Mouse (Mus musculus): ENCODE measurements at regions not wholly inside any gene's neighbourhood (a gene's known extent, or its start where the extent isn't known, plus 50 kb on each side); places are given as distances from the start of the nearest gene placed in this dataset.

DNA sequence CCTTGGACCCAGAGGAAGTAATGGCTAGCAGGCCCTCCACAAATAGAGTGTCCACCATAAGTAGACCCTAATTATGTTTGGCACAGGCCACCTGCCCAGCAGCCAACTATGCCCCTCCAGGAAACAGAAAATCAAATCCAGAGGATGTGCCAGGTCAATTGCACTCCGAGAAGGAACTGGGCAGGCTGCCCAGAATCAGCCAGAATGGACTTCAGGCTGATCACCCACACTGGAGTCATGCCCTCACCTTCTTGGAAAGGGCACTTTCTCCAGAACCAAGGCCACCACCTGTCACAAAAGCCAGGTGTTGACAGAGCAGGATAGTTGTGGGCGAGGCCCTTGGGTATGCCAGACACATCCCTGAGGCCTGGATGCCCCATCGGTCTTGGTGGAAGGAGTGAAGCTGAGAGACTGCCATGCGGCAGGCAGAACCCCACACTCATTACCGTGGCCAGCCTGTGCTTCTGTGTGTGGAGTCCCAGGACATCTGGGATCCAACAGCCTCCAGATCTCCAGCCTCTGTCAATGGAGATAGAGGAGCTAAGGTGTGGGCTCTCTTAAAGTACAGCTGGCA, 87.0 kb upstream of the Mgme1 start:
- H3K4me1 ChIP-seq (ENCODE audit: control insufficient read depth, insufficient read depth, low read length) = no peaks in the 10 kb centered on the region
- H3K27me3 ChIP-seq (ENCODE audit: control insufficient read depth, insufficient read depth, low read length) = no peaks in the 10 kb centered on the region
- no peak overlapping the region for H3K4me3 ChIP-seq (ENCODE audit: control insufficient read depth, low read depth, low read length)
- no peaks in the 10 kb centered on the region for H3K36me3 ChIP-seq (ENCODE audit: control insufficient read depth, insufficient read depth, low read length)
- H3K27ac ChIP-seq (ENCODE audit: control insufficient read depth, insufficient read depth, low read depth, low read length) = no peak overlapping the region
- TF ChIP-seq CTCF (IDR thresholded peaks at IDR 0.05; ENCODE audit: control insufficient read depth, insufficient read depth, insufficient replicate concordance, low read depth, low read length) (no peak), POLR2A (IDR thresholded peaks at IDR 0.05; ENCODE audit: control insufficient read depth, low read depth, low read length) (no peak)

DNA sequence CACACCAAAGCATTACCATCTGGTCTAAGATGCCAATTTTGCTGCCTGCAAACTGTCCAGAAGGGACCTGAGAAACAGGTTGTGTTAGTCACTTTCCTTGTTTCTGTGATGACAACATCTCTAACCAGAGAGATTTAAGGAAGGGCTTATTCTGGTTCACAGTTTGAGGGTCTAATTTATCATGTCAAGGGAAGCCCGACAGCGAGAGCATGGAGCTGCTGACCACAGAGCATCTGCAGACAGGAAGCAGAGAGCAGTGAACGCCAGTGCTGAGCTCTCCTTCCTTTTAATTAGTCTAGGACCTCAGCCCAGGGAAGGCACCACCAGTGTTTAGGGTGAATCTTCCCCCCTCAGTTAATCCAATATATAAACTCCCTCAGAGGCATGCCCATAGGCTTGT, 85.3 kb upstream of the Mgme1 start:
- Histone ChIP-seq H3K36me3 (ENCODE audit: control insufficient read depth, insufficient read depth, low read length) (no peaks in the 10 kb centered on the region), H3K4me1 (ENCODE audit: control insufficient read depth, insufficient read depth, low read length) (no peaks in the 10 kb centered on the region), H3K4me3 (ENCODE audit: control insufficient read depth, low read depth, low read length) (no peak overlapping the region), H3K27ac (ENCODE audit: control insufficient read depth, insufficient read depth, low read depth, low read length) (no peak overlapping the region), H3K27me3 (ENCODE audit: control insufficient read depth, insufficient read depth, low read length) (no peaks in the 10 kb centered on the region)
- TF ChIP-seq POLR2A (IDR thresholded peaks at IDR 0.05; ENCODE audit: control insufficient read depth, low read depth, low read length) = no peak

DNA sequence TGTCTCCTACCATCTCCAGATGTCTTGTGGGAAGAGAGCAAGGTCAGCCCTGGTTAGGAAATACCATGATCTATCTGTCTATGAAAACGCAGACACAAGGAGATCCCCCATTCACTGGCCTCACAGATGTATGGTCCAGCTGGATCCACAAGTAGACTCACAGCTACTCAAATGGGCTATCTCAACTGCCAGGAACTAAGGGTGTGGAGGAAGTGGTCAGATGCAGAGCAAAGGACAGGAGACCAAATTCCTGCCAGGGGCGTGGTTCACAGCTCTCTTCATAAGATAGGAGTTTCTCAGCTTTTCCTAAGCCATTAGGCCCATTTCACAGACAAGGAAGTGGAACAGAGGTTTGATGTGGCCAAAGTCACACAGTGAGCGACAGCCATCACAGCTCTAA, 84.0 kb upstream of the Mgme1 start:
- H3K4me3 ChIP-seq (ENCODE audit: control insufficient read depth, low read depth, low read length) = no peak overlapping the region
- H3K27me3 ChIP-seq (ENCODE audit: control insufficient read depth, insufficient read depth, low read length) = no peaks in the 10 kb centered on the region
- 0 out of 2 replicates have a peak, but pooled peaks cover 2% of the 10 kb centered on the region for H3K4me1 ChIP-seq (ENCODE audit: control insufficient read depth, insufficient read depth, low read length)
- no peak overlapping the region for H3K27ac ChIP-seq (ENCODE audit: control insufficient read depth, insufficient read depth, low read depth, low read length)
- TF ChIP-seq CTCF (IDR thresholded peaks at IDR 0.05; ENCODE audit: control insufficient read depth, insufficient read depth, insufficient replicate concordance, low read depth, low read length) (no peak), POLR2A (IDR thresholded peaks at IDR 0.05; ENCODE audit: control insufficient read depth, low read depth, low read length) (no peak)
- H3K36me3 ChIP-seq (ENCODE audit: control insufficient read depth, insufficient read depth, low read length) = no peaks in the 10 kb centered on the region

DNA sequence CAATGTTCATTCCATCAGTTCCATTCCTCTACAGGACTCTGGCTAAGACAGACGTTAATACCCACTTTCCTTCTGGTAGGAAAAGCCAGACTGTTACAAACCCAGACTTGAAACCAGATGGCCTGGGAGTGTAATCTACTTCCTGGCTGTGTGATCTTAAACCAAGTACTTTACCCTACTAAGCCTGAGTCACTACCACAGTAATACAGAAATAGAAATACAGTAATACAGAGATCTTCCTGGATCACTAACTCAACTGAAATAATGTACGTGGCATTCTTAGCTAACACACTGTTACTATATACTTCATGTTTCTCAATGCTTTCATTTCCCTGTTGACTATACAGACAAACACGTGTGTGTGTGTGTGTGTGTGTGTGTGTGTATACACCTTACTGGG, 82.4 kb upstream of the Mgme1 start:
- Histone ChIP-seq H3K4me1 (ENCODE audit: control insufficient read depth, insufficient read depth, low read length) (peaks cover 4% of the 10 kb centered on the region), H3K27ac (ENCODE audit: control insufficient read depth, insufficient read depth, low read depth, low read length) (no peak overlapping the region), H3K36me3 (ENCODE audit: control insufficient read depth, insufficient read depth, low read length) (no peaks in the 10 kb centered on the region), H3K4me3 (ENCODE audit: control insufficient read depth, low read depth, low read length) (no peak overlapping the region), H3K27me3 (ENCODE audit: control insufficient read depth, insufficient read depth, low read length) (no peaks in the 10 kb centered on the region)
- TF ChIP-seq POLR2A (IDR thresholded peaks at IDR 0.05; ENCODE audit: control insufficient read depth, low read depth, low read length) (no peak), CTCF (IDR thresholded peaks at IDR 0.05; ENCODE audit: control insufficient read depth, insufficient read depth, insufficient replicate concordance, low read depth, low read length) (no peak)

DNA sequence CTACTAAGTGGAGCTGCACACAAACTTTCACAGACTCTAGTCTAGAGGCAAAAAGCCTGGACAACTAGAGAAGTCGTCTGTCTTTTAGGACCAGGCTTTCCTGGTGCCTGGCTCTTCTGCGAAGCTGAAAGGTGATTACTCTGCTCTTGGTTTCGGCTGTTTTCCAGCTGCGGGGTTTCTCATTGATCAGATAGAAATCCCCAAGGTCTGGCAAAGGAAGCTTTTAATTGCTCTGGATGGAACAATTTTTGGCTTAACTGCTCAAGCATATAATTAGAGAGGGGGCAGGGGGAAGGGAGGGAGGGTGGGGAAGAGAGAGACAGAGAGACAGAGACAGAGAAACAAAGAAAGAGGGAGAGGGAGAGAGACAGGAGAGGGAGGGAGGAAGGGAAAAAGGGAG, 82.0 kb upstream of the Mgme1 start:
- H3K27ac ChIP-seq (ENCODE audit: control insufficient read depth, insufficient read depth, low read depth, low read length) = no peak overlapping the region
- peaks cover 4% of the 10 kb centered on the region for H3K4me1 ChIP-seq (ENCODE audit: control insufficient read depth, insufficient read depth, low read length)
- H3K36me3 ChIP-seq (ENCODE audit: control insufficient read depth, insufficient read depth, low read length) = no peaks in the 10 kb centered on the region
- TF ChIP-seq CTCF (IDR thresholded peaks at IDR 0.05; ENCODE audit: control insufficient read depth, insufficient read depth, insufficient replicate concordance, low read depth, low read length) (no peak), POLR2A (IDR thresholded peaks at IDR 0.05; ENCODE audit: control insufficient read depth, low read depth, low read length) (no peak)
- no peaks in the 10 kb centered on the region for H3K27me3 ChIP-seq (ENCODE audit: control insufficient read depth, insufficient read depth, low read length)
- no peak overlapping the region for H3K4me3 ChIP-seq (ENCODE audit: control insufficient read depth, low read depth, low read length)

DNA sequence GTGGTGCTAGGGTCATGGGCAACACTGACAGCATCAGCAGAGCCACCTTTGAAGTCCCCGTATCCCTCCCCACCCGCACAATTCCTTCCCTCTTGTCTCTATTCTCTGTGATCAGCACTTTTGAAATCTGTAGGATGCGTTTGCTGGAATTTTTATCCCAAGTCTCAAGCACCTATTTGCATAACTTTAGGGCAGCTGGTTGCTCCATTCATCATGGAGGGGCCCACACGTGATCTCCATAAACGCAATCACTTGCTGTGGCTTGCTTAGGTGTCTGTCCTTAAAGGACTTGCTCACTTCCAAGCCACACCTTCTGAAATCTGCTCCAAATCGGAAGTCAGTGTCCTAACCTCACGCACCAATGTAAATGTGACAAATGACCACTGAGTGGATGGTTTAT, 80.7 kb upstream of the Mgme1 start:
- H3K4me3 ChIP-seq (ENCODE audit: control insufficient read depth, low read depth, low read length) = no peak overlapping the region
- H3K27me3 ChIP-seq (ENCODE audit: control insufficient read depth, insufficient read depth, low read length) = no peaks in the 10 kb centered on the region
- no peak overlapping the region for H3K27ac ChIP-seq (ENCODE audit: control insufficient read depth, insufficient read depth, low read depth, low read length)
- TF ChIP-seq POLR2A (IDR thresholded peaks at IDR 0.05; ENCODE audit: control insufficient read depth, low read depth, low read length) (no peak), CTCF (IDR thresholded peaks at IDR 0.05; ENCODE audit: control insufficient read depth, insufficient read depth, insufficient replicate concordance, low read depth, low read length) (no peak)
- H3K36me3 ChIP-seq (ENCODE audit: control insufficient read depth, insufficient read depth, low read length) = no peaks in the 10 kb centered on the region
- peaks cover 4% of the 10 kb centered on the region for H3K4me1 ChIP-seq (ENCODE audit: control insufficient read depth, insufficient read depth, low read length)

DNA sequence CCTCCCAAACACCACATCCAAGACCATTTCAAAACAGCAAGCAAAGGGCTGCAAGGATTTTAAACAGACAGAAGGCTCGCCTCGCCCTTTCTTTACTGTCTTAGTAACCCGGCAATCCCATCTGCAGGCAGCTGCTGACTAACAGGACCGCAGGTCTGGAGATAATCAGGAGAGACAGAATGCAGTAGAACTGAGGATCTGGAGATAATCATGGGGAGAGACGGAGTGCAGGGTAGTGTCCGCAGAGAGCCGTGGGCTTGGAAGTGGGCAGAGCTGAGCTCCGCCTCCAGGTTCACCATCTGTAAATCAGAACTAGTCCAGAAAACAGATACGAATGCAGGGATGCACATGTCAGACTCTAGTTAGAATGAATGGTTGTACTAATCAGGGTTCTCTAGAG, 79.4 kb upstream of the Mgme1 start:
- no peaks in the 10 kb centered on the region for H3K36me3 ChIP-seq (ENCODE audit: control insufficient read depth, insufficient read depth, low read length)
- no peak overlapping the region for H3K27ac ChIP-seq (ENCODE audit: control insufficient read depth, insufficient read depth, low read depth, low read length)
- H3K4me3 ChIP-seq (ENCODE audit: control insufficient read depth, low read depth, low read length) = no peak overlapping the region
- H3K4me1 ChIP-seq (ENCODE audit: control insufficient read depth, insufficient read depth, low read length) = peaks cover 4% of the 10 kb centered on the region
- no peak for TF ChIP-seq POLR2A (IDR thresholded peaks at IDR 0.05; ENCODE audit: control insufficient read depth, low read depth, low read length)
- TF ChIP-seq CTCF (IDR thresholded peaks at IDR 0.05; ENCODE audit: control insufficient read depth, insufficient read depth, insufficient replicate concordance, low read depth, low read length) = no peak
- H3K27me3 ChIP-seq (ENCODE audit: control insufficient read depth, insufficient read depth, low read length) = no peaks in the 10 kb centered on the region

DNA sequence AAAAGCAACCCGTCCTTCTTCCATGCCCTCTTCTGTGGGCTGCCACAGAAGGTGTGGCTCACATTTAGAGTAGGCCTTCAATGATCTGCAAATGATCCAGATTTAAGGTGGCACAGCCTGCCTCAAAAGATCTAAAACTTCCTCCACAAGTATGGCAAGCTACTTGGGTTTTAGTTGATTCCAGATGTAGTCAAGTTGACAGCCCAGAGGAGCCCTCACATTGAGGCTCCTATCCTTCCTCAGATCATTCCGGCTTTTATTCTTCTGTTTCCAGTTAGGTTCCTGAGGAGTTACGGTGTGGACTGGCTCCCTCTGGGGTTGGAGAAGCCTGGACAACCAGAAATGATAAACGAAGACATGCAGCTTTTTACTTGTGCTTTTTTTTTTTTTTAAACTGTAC, 78.8 kb upstream of the Mgme1 start:
- TF ChIP-seq CTCF (IDR thresholded peaks at IDR 0.05; ENCODE audit: control insufficient read depth, insufficient read depth, insufficient replicate concordance, low read depth, low read length) (no peak), POLR2A (IDR thresholded peaks at IDR 0.05; ENCODE audit: control insufficient read depth, low read depth, low read length) (no peak)

More for the DNA sequence above, 78.8 kb upstream of the Mgme1 start:
- Histone ChIP-seq H3K27ac (ENCODE audit: control insufficient read depth, insufficient read depth, low read depth, low read length) (no peak overlapping the region), H3K27me3 (ENCODE audit: control insufficient read depth, insufficient read depth, low read length) (no peaks in the 10 kb centered on the region), H3K36me3 (ENCODE audit: control insufficient read depth, insufficient read depth, low read length) (no peaks in the 10 kb centered on the region), H3K4me3 (ENCODE audit: control insufficient read depth, low read depth, low read length) (no peak overlapping the region), H3K4me1 (ENCODE audit: control insufficient read depth, insufficient read depth, low read length) (peaks cover 4% of the 10 kb centered on the region)

Data from testis, adult 2 months (tissue).